Mouse (Mus musculus): Measurements from ENCODE around the gene Rab3ip.

- no peak for TF ChIP-seq CTCF (IDR thresholded peaks at IDR 0.05; ENCODE audit: low read depth, low read length)
- TF ChIP-seq GATA1 (IDR thresholded peaks at IDR 0.05; ENCODE audit: borderline replicate concordance, low read length) = no peak
These were observed 54.0 kb downstream of the Rab3ip start, which contains the start of gene Myrfl for GRCm38 (mm10) chr10:116896336-116897177.
